Comparison of ENCODE assay signal across 21 mouse cellular contexts in genomic region chr7:63903635-63904380, GRCm38 (mm10). TPM values are rescaled to one million over a fixed set of nuclear protein-coding genes. Genes with fewer than 3 reads are reported as not detected.
DNase-seq lines count a peak whose midpoint lies in the region; ATAC-seq lines count a peak whose summit lies in the region.
"Had no signal": no experiment of that assay in that cellular context is flagged by ENCODE, and none has a peak within 500 bp of the region (broad histone marks: within the 10 kb centered on the region; RNA-seq: fewer than 3 reads in every experiment).

No protein-coding gene starts in this region.

- no peaks in the 10 kb centered on the region for H3K9me3 ChIP-seq in heart, embryonic 11.5 days (replicated peaks; ENCODE audit: control insufficient read depth, low read length)
- H3K9me3 ChIP-seq in liver, embryonic 16.5 days (replicated peaks; ENCODE audit: control insufficient read depth, low read length): no peaks in the 10 kb centered on the region
- H3K9me3 ChIP-seq in liver, embryonic 12.5 days (replicated peaks): no peaks in the 10 kb centered on the region
- H3K9me3 ChIP-seq: forebrain, embryonic 12.5 days; liver, embryonic 13.5 days had no signal

- H3K36me3 ChIP-seq in heart, embryonic 11.5 days (ENCODE audit: control insufficient read depth, insufficient read depth, low read length): no peaks in the 10 kb centered on the region
- H3K36me3 ChIP-seq in liver, embryonic 16.5 days (ENCODE audit: control insufficient read depth, insufficient read depth): no peaks in the 10 kb centered on the region
- no peaks in the 10 kb centered on the region for H3K36me3 ChIP-seq in liver, embryonic 12.5 days
- no peaks in the 10 kb centered on the region for H3K36me3 ChIP-seq in macrophage (ENCODE audit: inconsistent target)
- H3K36me3 ChIP-seq: forebrain, embryonic 12.5 days; liver, embryonic 13.5 days had no signal

- no peak overlapping the region for H3K4me3 ChIP-seq in heart, embryonic 11.5 days (ENCODE audit: low read depth, low read length)
- no peak overlapping the region for H3K4me3 ChIP-seq in liver, embryonic 16.5 days (ENCODE audit: low read depth, low read length)
- H3K4me3 ChIP-seq in liver, embryonic 12.5 days: no peak overlapping the region
- H3K4me3 ChIP-seq in brown adipose tissue, adult 24 weeks (ENCODE audit: insufficient read depth, low read depth, low read length): no peak overlapping the region
- H3K4me3 ChIP-seq in macrophage (ENCODE audit: inconsistent target): no peak overlapping the region
- H3K4me3 ChIP-seq: forebrain, embryonic 12.5 days; liver, embryonic 13.5 days had no signal

- WGBS in heart, embryonic 11.5 days (ENCODE audit: insufficient replicate concordance): 64% methylated on average over 9 of the region's 9 CpGs
- WGBS in liver, embryonic 16.5 days (ENCODE audit: insufficient replicate concordance): 45% methylated on average over 9 of the region's 9 CpGs
- 56% methylated on average over 9 of the region's 9 CpGs for WGBS in liver, embryonic 12.5 days (ENCODE audit: insufficient replicate concordance)
- 38% methylated on average over 9 of the region's 9 CpGs for WGBS in macrophage (ENCODE audit: missing documents)

- no peak overlapping the region for H3K27ac ChIP-seq in heart, embryonic 11.5 days (ENCODE audit: low read depth, low read length)
- H3K27ac ChIP-seq in liver, embryonic 16.5 days (ENCODE audit: low read length): peak overlapping the region; percentile 55
- no peak overlapping the region for H3K27ac ChIP-seq in liver, embryonic 12.5 days
- peak overlapping the region; percentile 93 for H3K27ac ChIP-seq in brown adipose tissue, adult 24 weeks (replicated peaks; ENCODE audit: low read depth, low read length)
- peak overlapping the region; percentile 32 for H3K27ac ChIP-seq in macrophage
- H3K27ac ChIP-seq: forebrain, embryonic 12.5 days; liver, embryonic 13.5 days had no signal

- H3K4me1 ChIP-seq in heart, embryonic 11.5 days (ENCODE audit: control insufficient read depth, insufficient read depth, low read length): peaks cover 22% of the 10 kb centered on the region
- peaks cover 52% of the 10 kb centered on the region for H3K4me1 ChIP-seq in liver, embryonic 16.5 days (ENCODE audit: control insufficient read depth, low read depth, low read length)
- peaks cover 59% of the 10 kb centered on the region for H3K4me1 ChIP-seq in liver, embryonic 12.5 days
- H3K4me1 ChIP-seq in brown adipose tissue, adult 24 weeks (ENCODE audit: control insufficient read depth, insufficient read depth, insufficient read length, low read length): peaks cover 65% of the 10 kb centered on the region

- no peak overlapping the region for H3K9ac ChIP-seq in heart, embryonic 11.5 days (ENCODE audit: low read depth, low read length)
- H3K9ac ChIP-seq in liver, embryonic 16.5 days (ENCODE audit: low read depth, low read length): no peak overlapping the region
- H3K9ac ChIP-seq in liver, embryonic 12.5 days: no peak overlapping the region
- H3K9ac ChIP-seq: forebrain, embryonic 12.5 days; liver, embryonic 13.5 days had no signal

- H3K79me2 ChIP-seq in macrophage (ENCODE audit: inconsistent target): peaks cover 100% of the 10 kb centered on the region

- ATAC-seq in heart, embryonic 11.5 days (replicated peaks; ENCODE audit: insufficient number of reproducible peaks, low FRiP score, low TSS enrichment): no peak
- ATAC-seq in liver, embryonic 16.5 days (ENCODE audit: low read depth): 0 out of 2 replicates have a peak, but pooled peaks have one; percentile 20
- no peak for ATAC-seq in liver, embryonic 12.5 days
- ATAC-seq: hindbrain, embryonic 16.5 days had no signal

- H3K27me3 ChIP-seq in heart, embryonic 11.5 days (ENCODE audit: control insufficient read depth, insufficient read depth, low read length): no peaks in the 10 kb centered on the region
- H3K27me3 ChIP-seq in liver, embryonic 16.5 days (ENCODE audit: control insufficient read depth, insufficient read depth, low read depth, low read length): no peaks in the 10 kb centered on the region
- H3K27me3 ChIP-seq in liver, embryonic 12.5 days (replicated peaks): peaks cover 11% of the 10 kb centered on the region; the same call in 1 of the 2 replicates
- H3K27me3 ChIP-seq: forebrain, embryonic 12.5 days had no signal

- DNase-seq in heart, adult 11 months: peak; percentile 94
- no peak for DNase-seq in c-Kit-positive CD71-positive TER-119-positive erythroid progenitor cells, embryonic 14.5 days (ENCODE audit: low spot score)
- DNase-seq in thymus, postnatal 25 days: no peak
- DNase-seq: adrenal gland, postnatal 25 days; B cell, adult 2 months; cerebellum, adult 8-10 months; liver, embryonic 13.5 days had no signal

- no peak overlapping the region for H3K4me2 ChIP-seq in heart, embryonic 11.5 days
- no peak overlapping the region for H3K4me2 ChIP-seq in liver, embryonic 16.5 days (ENCODE audit: low read depth, low read length)
- H3K4me2 ChIP-seq in liver, embryonic 12.5 days: no peak overlapping the region
- H3K4me2 ChIP-seq: forebrain, embryonic 12.5 days; liver, embryonic 13.5 days had no signal

RNA-seq across cellular contexts. Expression of gene E030018B13Rik, which starts 12.8 kb away (rescaled TPM):
- not detected in 2 replicates for polyA plus RNA-seq in heart, embryonic 11.5 days (2014; fragmentation: Nextera tagmentation; extraction: Ambion mirVana)
- polyA plus RNA-seq in liver, embryonic 16.5 days (2015; fragmentation: Nextera tagmentation; extraction: Ambion mirVana): not detected in 2 replicates
- not detected in 2 replicates for polyA plus RNA-seq in liver, embryonic 12.5 days (2016; fragmentation: Nextera tagmentation; extraction: Ambion mirVana)
- polyA plus RNA-seq in brown adipose tissue, adult 24 weeks (2012; ENCODE audit: insufficient read depth, insufficient read length, missing spikeins): not detected in 2 replicates
- not detected for total RNA-seq in macrophage (2018; cell fraction: chromatin; rRNA removed)
- not detected for total RNA-seq in macrophage (2018; cell fraction: cytosol; rRNA removed)
- total RNA-seq in macrophage (2018; cell fraction: nucleus; rRNA removed): under 1 TPM in 1 of 26 experiments, not detected in 25; 0.57 TPM
- polyA plus RNA-seq in macrophage (2018): not detected in 3 replicates
- total RNA-seq: adrenal gland, postnatal 25 days; ES-E14; gastrocnemius, adult 18-20 months; layer of hippocampus, postnatal 25 days; midbrain, postnatal 0 days had no signal
- polyA plus RNA-seq: embryonic facial prominence, embryonic 11.5 days; forebrain, embryonic 12.5 days; heart, embryonic 14.5 days; hindbrain, embryonic 16.5 days; kidney, postnatal 0 days; liver, embryonic 13.5 days; midbrain, postnatal 0 days had no signal

RNA-seq across cellular contexts. Expression of gene Klf13, which starts 34.9 kb away (rescaled TPM):
- 16.3 and 18.8 TPM in 2 replicates for polyA plus RNA-seq in heart, embryonic 11.5 days (2014; fragmentation: Nextera tagmentation; extraction: Ambion mirVana)
- polyA plus RNA-seq in liver, embryonic 16.5 days (2015; fragmentation: Nextera tagmentation; extraction: Ambion mirVana): 15.6 and 16.6 TPM in 2 replicates
- 17.7 and 20.8 TPM in 2 replicates for polyA plus RNA-seq in liver, embryonic 12.5 days (2016; fragmentation: Nextera tagmentation; extraction: Ambion mirVana)
- 13.6 and 24.0 TPM in 2 replicates for polyA plus RNA-seq in brown adipose tissue, adult 24 weeks (2012; ENCODE audit: insufficient read depth, insufficient read length, missing spikeins)
- 100 to 1,000 TPM in 19 of 26 experiments, 10 to 100 TPM in 7; 57.4 to 205 (median 131) TPM for total RNA-seq in macrophage (2018; cell fraction: chromatin; rRNA removed)
- total RNA-seq in macrophage (2018; cell fraction: cytosol; rRNA removed): 10 to 100 TPM; 37.1 to 73.4 (median 56.6) TPM
- 100 to 1,000 TPM in 12 of 26 experiments, 10 to 100 TPM in 14; 55.9 to 254 (median 96.4) TPM for total RNA-seq in macrophage (2018; cell fraction: nucleus; rRNA removed)
- polyA plus RNA-seq in macrophage (2018): 20.8 to 38.0 TPM (median 22.5 TPM) in 3 replicates

Comparison
In these comparisons a context has a peak if more than half of its experiments do, and no peak if none do; other contexts are left out.
1. H3K27ac ChIP-seq: peak in liver, embryonic 16.5 days (single experiment), brown adipose tissue, adult 24 weeks (single experiment) and macrophage (single experiment); none in heart, embryonic 11.5 days (single experiment) and liver, embryonic 12.5 days (single experiment).